Mouse (Mus musculus): ENCODE results near the gene Slc7a15.

DNA sequence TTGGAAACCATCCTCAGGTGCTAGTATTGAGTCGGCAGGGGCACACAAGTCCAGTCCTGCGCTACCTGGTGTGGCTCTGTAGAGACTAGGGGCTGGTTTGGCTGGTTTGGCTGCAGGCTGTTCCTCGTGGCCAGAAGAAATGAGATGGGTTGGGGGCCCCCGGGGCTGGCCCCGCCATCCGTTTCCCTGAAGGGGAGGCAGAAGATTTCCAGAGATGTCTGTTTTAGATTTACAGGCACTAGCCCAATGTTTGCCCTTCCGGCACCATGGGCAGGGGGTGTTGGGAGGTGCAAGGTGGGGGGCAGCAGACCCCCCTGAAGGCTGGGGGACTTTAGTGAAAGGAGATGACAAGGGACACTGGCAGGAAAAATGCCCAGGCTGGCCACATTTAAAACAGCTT is 3.3 kb downstream of the Slc7a15 start:
- TF ChIP-seq GATA1 (IDR thresholded peaks at IDR 0.05; ENCODE audit: borderline replicate concordance, low read length): no peak
- no peak for TF ChIP-seq FLI1 (IDR thresholded peaks at IDR 0.05; ENCODE audit: low read length)

Measured in megakaryocyte, embryonic 14.5 days (primary cell).